Mouse (Mus musculus) CH12.LX (cell line): ENCODE data around the gene Igsf21. TPM values are rescaled to one million over a fixed set of nuclear protein-coding genes. Genes with fewer than 3 reads are reported as not detected.

Experiments used
- DNase-seq: peaks from one replicate; pipeline ENCODE4 v3.0.0-alpha.2; 2013; ENCODE audit errors: extremely low read depth
- H3K27ac ChIP-seq: 2 replicates; pipeline ENCODE4 v1.5.1; 2012; ENCODE audit warnings: low read depth, mild to moderate bottlenecking, control low read depth, moderate library complexity; ENCODE audit not compliant: insufficient read depth
- H3K27me3 ChIP-seq: replicated peaks from 2 replicates; pipeline ENCODE3; 2012; ENCODE audit warnings: inconsistent platforms
- H3K36me3 ChIP-seq, 2 experiments: replicated peaks in 1 of 2; 2 replicates each; pipeline versions ENCODE3 to v1.6.1; 2012; ENCODE audit warnings: inconsistent platforms in 1 of 2, low read length in 1 of 2, mild to moderate bottlenecking in 1 of 2, mixed read lengths in 1 of 2, moderate library complexity in 1 of 2; ENCODE audit not compliant: control insufficient read depth in 1 of 2, insufficient read depth in 1 of 2
- H3K4me1 ChIP-seq, 2 experiments: 2 replicates each; pipeline ENCODE4 v1.6.1; 2012; ENCODE audit warnings: inconsistent platforms in 1 of 2, moderate library complexity in 1 of 2; ENCODE audit not compliant: insufficient read depth in 2 of 2, control insufficient read depth in 1 of 2
- H3K4me2 ChIP-seq: 2 replicates; pipeline ENCODE4 v1.6.1; 2012; ENCODE audit warnings: low read depth, mild to moderate bottlenecking, control low read depth; ENCODE audit not compliant: poor library complexity, insufficient read depth, severe bottlenecking
- H3K4me3 ChIP-seq, 3 experiments: fragments of 150-350 bp in 1 of 3; sonication (generic) in 1 of 3; replicated peaks in 1 of 3; 2 replicates each; pipeline versions ENCODE3 to v1.5.1; 2011 to 2012; ENCODE audit warnings: low read depth in 2 of 3, low read length in 2 of 3, mild to moderate bottlenecking in 2 of 3, moderate library complexity in 2 of 3, control low read depth in 1 of 3, improper control_type of control experiment in 1 of 3, inconsistent platforms in 1 of 3, mixed read lengths in 1 of 3; ENCODE audit not compliant: poor library complexity in 1 of 3
- H3K79me2 ChIP-seq: replicated peaks from 2 replicates; pipeline ENCODE4 v1.6.1; 2012; ENCODE audit warnings: mild to moderate bottlenecking, moderate library complexity; ENCODE audit not compliant: control insufficient read depth, poor library complexity, insufficient read depth, severe bottlenecking; ENCODE audit errors: extremely low read depth
- H3K9ac ChIP-seq: 2 replicates; pipeline ENCODE4 v1.6.1; 2012; ENCODE audit warnings: low read depth, mild to moderate bottlenecking, control low read depth, moderate library complexity; ENCODE audit not compliant: insufficient read depth
- H3K9me3 ChIP-seq: replicated peaks from 2 replicates; pipeline ENCODE3; 2012; ENCODE audit warnings: low read length, inconsistent platforms, mixed read lengths
- CHD1 ChIP-seq: IDR thresholded peaks from 2 replicates; pipeline ENCODE4 v1.6.1; 2012; ENCODE audit warnings: low read depth, low read length, improper control_type of control experiment, inconsistent platforms
- CTCF ChIP-seq, 2 experiments: IDR thresholded peaks in 1 of 2; conservative IDR thresholded peaks in 1 of 2; 2 replicates each; pipeline ENCODE4 v1.5.1; 2011 to 2012; ENCODE audit warnings: low read depth in 2 of 2, low read length in 2 of 2, improper control_type of control experiment in 1 of 2, inconsistent platforms in 1 of 2, mild to moderate bottlenecking in 1 of 2, moderate library complexity in 1 of 2
- ELF1 ChIP-seq: IDR thresholded peaks from 2 replicates; pipeline ENCODE4 v1.6.1; 2014; ENCODE audit warnings: low read depth, mild to moderate bottlenecking, inconsistent platforms, low read length, improper control_type of control experiment
- EP300 ChIP-seq: IDR thresholded peaks from 2 replicates; pipeline ENCODE4 v1.6.1; 2011; ENCODE audit warnings: low read length, improper control_type of control experiment
- IRF4 ChIP-seq: IDR thresholded peaks from 2 replicates; pipeline ENCODE4 v1.6.1; 2014; ENCODE audit warnings: low read depth, mild to moderate bottlenecking, inconsistent platforms, low read length, improper control_type of control experiment
- JUND ChIP-seq: conservative IDR thresholded peaks from 2 replicates; pipeline ENCODE4 v1.6.1; 2011; ENCODE audit warnings: low read depth, low read length, improper control_type of control experiment
- MAZ ChIP-seq: IDR thresholded peaks from 2 replicates; pipeline ENCODE4 v1.6.1; 2012; ENCODE audit warnings: low read depth, mild to moderate bottlenecking, inconsistent platforms, low read length, improper control_type of control experiment, moderate library complexity
- MXI1 ChIP-seq: IDR thresholded peaks from 2 replicates; pipeline ENCODE4 v1.6.1; 2011; ENCODE audit warnings: mild to moderate bottlenecking, low read depth, low read length, improper control_type of control experiment
- MYC ChIP-seq: IDR thresholded peaks from 2 replicates; pipeline ENCODE4 v1.6.1; 2011; ENCODE audit warnings: low read depth, mild to moderate bottlenecking, improper control_type of control experiment, low read length
- NELFE ChIP-seq: IDR thresholded peaks from 2 replicates; pipeline ENCODE4 v1.6.1; 2011; ENCODE audit warnings: low read depth, low read length, improper control_type of control experiment
- NRF1 ChIP-seq: IDR thresholded peaks from 2 replicates; pipeline ENCODE4 v1.6.1; 2014; ENCODE audit warnings: low read depth, mild to moderate bottlenecking, inconsistent platforms, low read length, improper control_type of control experiment, moderate library complexity
- PAX5 ChIP-seq: IDR thresholded peaks from 2 replicates; pipeline ENCODE4 v1.6.1; 2012; ENCODE audit warnings: low read length, inconsistent platforms, mixed read lengths
- POLR2AphosphoS2 ChIP-seq: IDR thresholded peaks from 2 replicates; pipeline ENCODE4 v1.6.1; 2011; ENCODE audit warnings: low read depth, low read length, improper control_type of control experiment
- TBP ChIP-seq: conservative IDR thresholded peaks from 2 replicates; pipeline ENCODE4 v1.6.1; 2011; ENCODE audit warnings: low read depth, low read length, improper control_type of control experiment
- TCF12 ChIP-seq: IDR thresholded peaks from 2 replicates; pipeline ENCODE4 v1.6.1; 2014; ENCODE audit warnings: low read depth, mild to moderate bottlenecking, inconsistent platforms, low read length, improper control_type of control experiment
- USF1 ChIP-seq: IDR thresholded peaks from 2 replicates; pipeline ENCODE4 v1.6.1; 2014; ENCODE audit warnings: low read depth, mild to moderate bottlenecking, inconsistent platforms, low read length, improper control_type of control experiment
- ZC3H11A ChIP-seq: IDR thresholded peaks from 2 replicates; pipeline ENCODE4 v1.6.1; 2012; ENCODE audit warnings: low read depth, mild to moderate bottlenecking, inconsistent platforms, low read length, improper control_type of control experiment
- ZMIZ1 ChIP-seq: IDR thresholded peaks from 2 replicates; pipeline ENCODE4 v1.6.1; 2012; ENCODE audit warnings: low read depth, mild to moderate bottlenecking, inconsistent platforms, low read length, improper control_type of control experiment
- dilution Hi-C: fragments of 300-500 bp; cut with MboI; formaldehyde crosslinking; loops from 2 replicates; pipeline ENCODE4 v1.14.3; 2020; ENCODE audit warnings: low sequenced_read_pairs; ENCODE audit not compliant: extremely low pct_unique_long_range_greater_than_20kb, extremely low pct_ligation_motif_present
- in situ Hi-C: fragments of 300-500 bp; cut with MboI; formaldehyde crosslinking; loops from 3 replicates; pipeline ENCODE4 v1.14.3; 2019; ENCODE audit warnings: low sequenced_read_pairs, low pct_ligation_motif_present, low pct_unique_long_range_greater_than_20kb, mixed read lengths
- polyA plus RNA-seq: library from polyadenylated mRNA; unstranded; fragments of >175 nt; gene quantifications from 2 replicates; pipeline ENCODE4 v1.2.1, GENCODE M21; 2012; ENCODE audit warnings: low read depth; ENCODE audit not compliant: insufficient read length
- total RNA-seq, 2 experiments: library from RNA; depleted of rRNA; stranded (reverse); fragments of 300-350 nt in 1 of 2; fragments of >200 nt in 1 of 2; gene quantifications; 2 replicates each; pipeline ENCODE4 v1.2.3; 2012 to 2014

Gene Igsf21
- total and polyA plus RNA-seq, 3 experiments, result not detected

DNA sequence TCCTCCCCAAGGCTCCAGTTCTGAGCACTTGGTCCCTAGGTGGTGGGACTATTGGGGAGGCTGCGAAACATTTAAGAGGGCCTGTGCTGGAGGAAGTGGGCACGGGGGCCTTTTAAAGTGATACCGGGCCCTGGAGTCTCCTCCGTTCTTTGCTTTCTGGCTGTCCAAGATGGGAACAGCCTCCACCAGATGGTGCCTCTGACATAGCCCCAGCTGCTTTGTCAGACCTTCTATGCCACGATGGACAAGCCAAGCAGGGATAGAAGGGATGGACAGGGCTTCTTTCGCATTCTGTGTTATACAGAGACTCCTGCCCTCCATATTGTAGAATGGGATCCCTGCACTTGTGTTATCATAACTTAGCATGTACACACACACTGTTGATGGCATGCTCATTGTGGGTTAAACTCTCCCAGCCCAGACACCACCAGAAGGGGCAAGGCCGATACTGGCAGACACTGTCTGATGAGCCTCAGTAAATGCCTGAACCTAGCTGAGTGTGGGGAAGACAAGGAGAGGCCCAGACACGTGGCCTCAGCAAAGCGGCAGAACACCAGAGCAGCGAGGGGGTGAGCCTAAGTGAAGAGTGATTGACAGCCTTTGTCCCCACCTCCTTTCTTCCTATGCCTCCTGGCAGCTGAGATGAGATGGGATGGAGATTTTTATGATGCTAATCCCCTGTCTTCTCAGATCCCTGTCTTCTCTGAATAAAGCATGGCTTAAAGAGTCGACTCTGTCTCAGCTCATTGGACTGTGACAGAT lies 36.3 kb downstream of the Igsf21 start:
- Histone ChIP-seq H3K4me2 (no peak overlapping the region), H3K9me3 (peaks cover 16% of the 10 kb centered on the region)
- dilution Hi-C loops, result no loop called here

DNA sequence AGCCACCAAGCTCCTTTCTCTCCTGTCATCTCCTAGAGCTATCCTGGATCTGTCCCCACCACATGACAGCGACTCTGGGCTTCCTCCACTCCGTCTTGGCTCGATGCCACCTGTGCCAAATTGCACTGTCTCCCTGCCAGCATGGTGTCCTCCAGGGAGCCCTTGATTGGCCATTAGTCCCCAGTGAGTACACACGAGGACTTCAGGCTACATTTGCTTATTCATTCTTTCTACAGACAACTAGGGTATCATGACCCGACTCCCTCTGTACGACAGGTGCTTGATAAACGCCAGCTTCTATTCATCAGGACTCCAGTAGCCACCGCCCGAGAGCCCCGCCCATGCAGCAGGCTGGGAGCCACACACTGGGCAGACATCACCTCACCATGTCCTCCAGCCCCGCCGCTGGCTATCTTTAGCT lies 40.8 kb downstream of the Igsf21 start:
- no peaks in the 10 kb centered on the region for H3K79me2 ChIP-seq
- H3K4me2 ChIP-seq, result no peak overlapping the region
- no peak overlapping the region for H3K4me3 ChIP-seq
- H3K36me3 ChIP-seq, result no peaks in the 10 kb centered on the region
- H3K27me3 ChIP-seq, result peaks cover 8% of the 10 kb centered on the region
- H3K9ac ChIP-seq, result no peak overlapping the region
- TF ChIP-seq CHD1 (no peak), CTCF (conservative IDR thresholded peaks at IDR 0.05 in 1 of 2, IDR thresholded peaks at IDR 0.05 in 1 of 2; ENCODE audit: low read depth in 2 of 2, low read length in 2 of 2) (no peak), ZMIZ1 (no peak), EP300 (no peak), NRF1 (no peak), TCF12 (no peak), IRF4 (no peak), NELFE (no peak), PAX5 (no peak), USF1 (no peak), TBP (no peak), POLR2AphosphoS2 (no peak), MYC (no peak), ZC3H11A (no peak), MAZ (no peak)
- in situ Hi-C loops (no loop called here), dilution Hi-C loops (no loop called here)
- H3K27ac ChIP-seq, result no peak overlapping the region
- no peak for DNase-seq
- H3K4me1 ChIP-seq, result no peaks in the 10 kb centered on the region
- H3K9me3 ChIP-seq, result peaks cover 41% of the 10 kb centered on the region

More for the DNA sequence above, 36.3 kb downstream of the Igsf21 start:
- Histone ChIP-seq H3K4me1 (no peaks in the 10 kb centered on the region), H3K27me3 (peaks cover 17% of the 10 kb centered on the region), H3K4me3 (no peak overlapping the region), H3K36me3 (no peaks in the 10 kb centered on the region), H3K79me2 (no peaks in the 10 kb centered on the region), H3K27ac (no peak overlapping the region), H3K9ac (no peak overlapping the region)
- no peak for DNase-seq
- in situ Hi-C loops, result no loop called here
- no peak for TF ChIP-seq JUND
- no peak for TF ChIP-seq ELF1
- no peak for TF ChIP-seq EP300
- no peak for TF ChIP-seq MXI1
- TF ChIP-seq TCF12, result no peak
- no peak for TF ChIP-seq TBP
- no peak for TF ChIP-seq USF1
